20 mouse cellular contexts compared by ENCODE assay signal in genomic region chr10:54337234-54337633, GRCm38 (mm10).
DNase-seq lines count a peak whose midpoint lies in the region; ATAC-seq and TF ChIP-seq lines count a peak whose summit lies in the region.
"Had no signal": no experiment of that assay in that cellular context is flagged by ENCODE, and none has a peak within 500 bp of the region (broad histone marks: within the 10 kb centered on the region; RNA-seq: fewer than 3 reads in every experiment).

No protein-coding gene starts in this region.

- no peak overlapping the region for H3K4me3 ChIP-seq in gastrocnemius, adult 2 months
- H3K4me3 ChIP-seq in midbrain, embryonic 14.5 days (replicated peaks; ENCODE audit: low read depth, low read length), result no peak overlapping the region
- no peak overlapping the region for H3K4me3 ChIP-seq in midbrain, embryonic 16.5 days (ENCODE audit: low read depth, low read length)
- H3K4me3 ChIP-seq: embryonic facial prominence, embryonic 10.5 days; embryonic facial prominence, embryonic 12.5 days; forebrain, embryonic 13.5 days; forebrain, embryonic 15.5 days had no signal

- H3K36me3 ChIP-seq in midbrain, embryonic 14.5 days (ENCODE audit: control insufficient read depth, insufficient read depth, low read length), result no peaks in the 10 kb centered on the region
- H3K36me3 ChIP-seq in midbrain, embryonic 16.5 days (ENCODE audit: control insufficient read depth, insufficient read depth, low read length), result no peaks in the 10 kb centered on the region
- H3K36me3 ChIP-seq: embryonic facial prominence, embryonic 10.5 days; embryonic facial prominence, embryonic 12.5 days; forebrain, embryonic 15.5 days had no signal

- no peak overlapping the region for H3K4me2 ChIP-seq in midbrain, embryonic 14.5 days (ENCODE audit: low read length)
- no peak overlapping the region for H3K4me2 ChIP-seq in midbrain, embryonic 16.5 days (ENCODE audit: low read length)
- H3K4me2 ChIP-seq: embryonic facial prominence, embryonic 12.5 days; forebrain, embryonic 13.5 days; forebrain, embryonic 15.5 days had no signal

- no peak for TF ChIP-seq CTCF in gastrocnemius, adult 2 months (IDR thresholded peaks at IDR 0.05)

- no peak overlapping the region for H3K9ac ChIP-seq in midbrain, embryonic 14.5 days (replicated peaks; ENCODE audit: low read length)
- H3K9ac ChIP-seq in midbrain, embryonic 16.5 days (ENCODE audit: low read depth, low read length), result no peak overlapping the region
- H3K9ac ChIP-seq: embryonic facial prominence, embryonic 12.5 days; forebrain, embryonic 13.5 days; forebrain, embryonic 15.5 days had no signal

- no peaks in the 10 kb centered on the region for H3K27me3 ChIP-seq in midbrain, embryonic 14.5 days (ENCODE audit: control insufficient read depth, insufficient read depth, low read length)
- no peaks in the 10 kb centered on the region for H3K27me3 ChIP-seq in midbrain, embryonic 16.5 days (ENCODE audit: control insufficient read depth, insufficient read depth, low read depth, low read length)
- H3K27me3 ChIP-seq: embryonic facial prominence, embryonic 12.5 days; forebrain, embryonic 13.5 days; forebrain, embryonic 15.5 days had no signal

- DNase-seq in frontal cortex, postnatal 25 days (ENCODE audit: low spot score in 2 of 2), result no peak
- DNase-seq in gastrocnemius, adult 2 months, result no peak
- DNase-seq in gastrocnemius, adult 8-10 months (ENCODE audit: low spot score in 2 of 2), result no peak
- no peak for DNase-seq in midbrain, embryonic 14.5 days
- peak; percentile 18 for DNase-seq in skeletal muscle tissue, adult 2 months (ENCODE audit: low read depth, low spot score)
- DNase-seq in kidney, adult 11 months, result no peak
- DNase-seq: adrenal gland, adult 2 months; adrenal gland, postnatal 10 days; adrenal gland, postnatal 25 days; cerebellum, adult 11-12 months; cerebellum, adult 2 months; cerebellum, adult 9-10 months; cerebellum, postnatal 10 days; cerebellum, postnatal 25 days had no signal

- H3K27ac ChIP-seq in gastrocnemius, adult 2 months, result peak overlapping the region; percentile 31; the same call in 1 of the 2 replicates
- no peak overlapping the region for H3K27ac ChIP-seq in midbrain, embryonic 14.5 days (replicated peaks; ENCODE audit: low read depth, low read length)
- H3K27ac ChIP-seq in midbrain, embryonic 16.5 days (ENCODE audit: low read length), result no peak overlapping the region
- H3K27ac ChIP-seq: embryonic facial prominence, embryonic 10.5 days; embryonic facial prominence, embryonic 12.5 days; forebrain, embryonic 13.5 days; forebrain, embryonic 15.5 days had no signal

- WGBS in midbrain, embryonic 14.5 days, result 77% methylated on average over 4 of the region's 4 CpGs
- 84% methylated on average over 4 of the region's 4 CpGs for WGBS in midbrain, embryonic 16.5 days

- intact Hi-C loops in gastrocnemius, adult 2 months (cut with DNase I), result no loop called here

- no peaks in the 10 kb centered on the region for H3K9me3 ChIP-seq in midbrain, embryonic 14.5 days (ENCODE audit: control insufficient read depth, low read length)
- no peaks in the 10 kb centered on the region for H3K9me3 ChIP-seq in midbrain, embryonic 16.5 days (replicated peaks; ENCODE audit: control insufficient read depth, low read length, poor library complexity, severe bottlenecking)
- H3K9me3 ChIP-seq: embryonic facial prominence, embryonic 10.5 days; embryonic facial prominence, embryonic 12.5 days; forebrain, embryonic 13.5 days; forebrain, embryonic 15.5 days had no signal

- no peaks in the 10 kb centered on the region for H3K4me1 ChIP-seq in midbrain, embryonic 14.5 days (ENCODE audit: control insufficient read depth, insufficient read depth, low read length)
- H3K4me1 ChIP-seq in midbrain, embryonic 16.5 days (ENCODE audit: control insufficient read depth, insufficient read depth, low read length), result no peaks in the 10 kb centered on the region
- H3K4me1 ChIP-seq: embryonic facial prominence, embryonic 10.5 days; embryonic facial prominence, embryonic 12.5 days; forebrain, embryonic 13.5 days; forebrain, embryonic 15.5 days had no signal

- ATAC-seq in frontal cortex, adult (ENCODE audit: low TSS enrichment), result peak; percentile 78
- 0 out of 2 replicates have a peak, but pooled peaks have one; percentile 4 for ATAC-seq in midbrain, embryonic 14.5 days (ENCODE audit: low FRiP score, low TSS enrichment)
- ATAC-seq in midbrain, embryonic 16.5 days, result no peak
- ATAC-seq: forebrain, embryonic 13.5 days; forebrain, embryonic 15.5 days had no signal
